Mouse (Mus musculus): ENCODE measurements around the gene Lrrc25. TPM values are rescaled to one million over a fixed set of nuclear protein-coding genes. Genes with fewer than 3 reads are reported as not detected.

Gene Lrrc25
- polyA plus RNA-seq, 1 experiment from 2014 or later, result 104 TPM

DNA sequence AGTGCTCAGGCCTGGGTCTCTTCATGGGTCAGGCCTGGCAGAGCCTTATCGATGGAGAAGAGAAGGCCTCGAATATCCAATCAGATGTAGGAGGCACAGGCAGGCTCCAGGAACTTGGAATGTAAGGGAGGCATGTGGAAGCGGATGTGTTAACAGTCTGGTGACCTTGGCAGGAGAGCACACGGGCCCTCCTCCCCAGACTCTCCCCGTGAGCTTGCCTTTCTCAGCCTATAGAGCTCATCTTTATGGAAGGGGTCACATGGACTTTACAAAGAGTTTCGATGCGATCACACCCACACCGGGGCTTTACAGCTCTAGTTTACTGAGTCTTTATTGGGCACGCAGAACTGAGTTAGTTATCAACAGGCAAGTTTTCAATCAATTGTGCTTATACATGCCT, 22.8 kb downstream of the Lrrc25 start:
- no peak overlapping the region for H3K27ac ChIP-seq
- H3K36me3 ChIP-seq (ENCODE audit: inconsistent target), result no peaks in the 10 kb centered on the region
- no peak overlapping the region for H3K4me3 ChIP-seq (ENCODE audit: inconsistent target)
- WGBS (ENCODE audit: missing documents), result 94% methylated on average over 9 of the region's 9 CpGs
- no peaks in the 10 kb centered on the region for H3K79me2 ChIP-seq (ENCODE audit: inconsistent target)

DNA sequence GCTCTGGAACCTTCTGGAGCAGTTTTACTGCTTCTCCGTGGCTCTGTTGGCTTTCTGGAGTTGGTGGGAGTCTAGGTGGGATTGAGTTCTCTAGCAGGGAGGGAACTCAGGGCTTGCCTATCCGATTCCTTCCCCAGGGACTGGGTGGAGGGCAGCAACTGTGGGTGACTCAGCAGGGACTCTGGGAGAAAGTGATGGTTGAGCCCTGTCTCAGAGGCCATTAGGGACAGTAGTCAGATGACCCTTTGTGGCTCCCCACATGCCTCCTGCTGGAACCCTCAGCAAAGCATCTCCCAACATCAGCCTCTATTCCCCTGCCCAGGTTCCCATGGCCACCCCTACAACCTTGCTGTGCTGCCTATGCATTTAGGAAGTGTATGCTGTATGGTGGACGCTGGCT, 27.1 kb downstream of the Lrrc25 start:
- Histone ChIP-seq H3K79me2 (ENCODE audit: inconsistent target) (no peaks in the 10 kb centered on the region; the same call in 1 of the 2 replicates), H3K27ac (peak overlapping the region; percentile 31; the same call in 1 of the 2 replicates), H3K4me3 (ENCODE audit: inconsistent target) (no peak overlapping the region), H3K36me3 (ENCODE audit: inconsistent target) (no peaks in the 10 kb centered on the region)
- 91% methylated on average over 3 of the region's 3 CpGs for WGBS (ENCODE audit: missing documents)

DNA sequence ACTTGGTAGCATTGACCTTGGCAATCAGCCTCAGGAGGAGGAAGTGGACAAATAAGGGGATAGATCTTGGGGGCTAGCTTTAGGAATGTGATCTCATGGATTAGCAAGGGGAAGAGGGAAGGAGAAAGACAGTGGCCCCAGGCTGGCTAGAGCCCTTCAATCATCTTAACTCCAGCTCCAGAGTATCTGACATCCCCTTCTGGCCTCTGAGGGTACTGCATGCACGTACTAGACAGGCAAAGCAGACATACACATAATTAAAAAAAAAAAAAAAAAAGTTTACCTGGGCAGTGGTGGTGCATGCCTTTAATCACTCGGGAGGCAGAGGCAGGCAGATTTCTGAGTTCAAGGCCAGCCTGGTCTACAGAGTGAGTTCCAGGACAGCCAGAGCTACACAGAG, 28.1 kb downstream of the Lrrc25 start:
- Histone ChIP-seq H3K79me2 (ENCODE audit: inconsistent target) (no peaks in the 10 kb centered on the region; the same call in 1 of the 2 replicates), H3K36me3 (ENCODE audit: inconsistent target) (no peaks in the 10 kb centered on the region), H3K4me3 (ENCODE audit: inconsistent target) (no peak overlapping the region), H3K27ac (peak overlapping the region; percentile 98)
- WGBS (ENCODE audit: missing documents), result 94% methylated on average over 2 of the region's 2 CpGs

DNA sequence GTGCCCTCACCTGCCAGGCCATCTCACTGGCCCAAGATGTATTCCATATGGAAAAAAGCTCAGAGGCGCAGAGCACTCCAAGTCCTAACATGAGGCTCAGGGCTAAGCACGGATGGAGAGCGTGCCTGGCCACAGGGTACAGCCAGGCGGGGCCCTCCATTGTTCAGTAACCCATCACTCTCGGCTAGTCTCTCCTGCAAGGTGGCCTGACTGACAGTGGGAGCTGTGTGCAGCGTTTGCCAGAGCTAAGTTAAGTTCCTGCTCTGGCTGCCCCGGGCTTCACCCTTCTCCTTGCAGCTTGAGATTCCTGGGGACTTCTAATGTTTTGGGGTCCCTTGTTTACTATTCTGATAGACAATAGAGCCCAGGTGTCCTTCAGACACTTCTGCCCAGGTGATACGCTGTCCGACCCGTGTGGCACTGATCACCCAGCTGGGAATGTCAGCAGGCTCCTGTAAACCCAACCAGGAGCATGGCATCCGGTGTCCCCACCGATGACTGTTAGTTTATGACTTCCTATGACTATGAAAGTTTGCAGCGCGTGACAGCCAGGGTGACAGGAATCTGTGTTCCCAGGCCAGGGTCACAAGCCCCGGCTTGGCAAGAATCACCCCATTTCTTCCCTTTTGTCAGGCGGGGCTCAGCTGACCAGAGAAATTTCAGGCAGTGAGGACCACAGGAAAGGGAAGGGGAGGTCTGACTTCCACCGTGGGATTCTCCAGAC, 29.7 kb downstream of the Lrrc25 start:
- WGBS (ENCODE audit: missing documents), result 24% methylated on average over 17 of the region's 17 CpGs
- Histone ChIP-seq H3K4me3 (ENCODE audit: inconsistent target) (no peak overlapping the region), H3K36me3 (ENCODE audit: inconsistent target) (no peaks in the 10 kb centered on the region; the same call in 1 of the 2 replicates), H3K79me2 (ENCODE audit: inconsistent target) (peaks cover 4% of the 10 kb centered on the region; the same call in 1 of the 2 replicates), H3K27ac (peak overlapping the region; percentile 98)

DNA sequence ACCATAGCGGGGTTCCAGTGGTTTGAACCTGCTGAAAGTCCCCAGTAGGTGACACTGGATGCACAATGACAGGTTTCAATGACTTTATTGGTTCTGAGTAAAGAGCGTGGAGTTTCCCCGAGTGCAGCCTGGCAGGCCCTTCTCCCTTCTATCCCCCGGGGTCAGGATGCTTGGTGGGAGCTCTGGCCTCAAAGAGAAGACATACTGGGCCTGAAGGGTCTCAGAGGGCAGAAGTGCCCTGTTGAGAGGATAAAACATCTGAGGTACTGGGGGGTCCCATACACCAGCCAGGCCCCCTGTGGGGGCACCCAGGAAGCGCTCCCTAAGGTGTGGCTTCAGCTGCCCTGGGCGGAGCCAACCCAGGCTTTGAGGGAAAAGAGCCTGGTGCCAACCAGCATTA, 30.4 kb downstream of the Lrrc25 start:
- Histone ChIP-seq H3K36me3 (ENCODE audit: inconsistent target) (no peaks in the 10 kb centered on the region; the same call in 1 of the 2 replicates), H3K27ac (peak overlapping the region; percentile 98), H3K4me3 (ENCODE audit: inconsistent target) (no peak overlapping the region), H3K79me2 (ENCODE audit: inconsistent target) (peaks cover 4% of the 10 kb centered on the region; the same call in 1 of the 2 replicates)
- 85% methylated on average over 4 of the region's 6 CpGs for WGBS (ENCODE audit: missing documents)

DNA sequence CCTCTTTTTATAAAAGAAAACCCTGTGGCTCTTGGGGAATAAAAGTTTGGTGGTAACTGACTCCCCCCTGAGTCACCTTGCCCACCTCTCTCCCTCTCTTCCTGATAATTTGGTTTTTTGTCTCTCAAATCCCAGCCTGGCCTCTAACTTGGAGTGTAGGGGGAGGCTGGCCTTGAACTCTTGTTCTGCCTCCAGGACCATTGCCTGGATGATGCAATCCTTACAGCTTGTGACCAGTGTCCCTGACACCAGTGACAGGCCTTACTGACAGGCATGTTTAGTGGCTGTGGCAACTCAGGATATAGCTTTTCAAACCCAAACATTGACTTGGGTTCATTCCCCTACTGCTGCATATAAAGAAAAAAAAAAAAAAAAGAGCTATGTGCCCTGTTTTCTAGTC, 30.8 kb downstream of the Lrrc25 start:
- peaks cover 4% of the 10 kb centered on the region; the same call in 1 of the 2 replicates for H3K79me2 ChIP-seq (ENCODE audit: inconsistent target)
- peaks cover 2% of the 10 kb centered on the region; the same call in 1 of the 2 replicates for H3K36me3 ChIP-seq (ENCODE audit: inconsistent target)
- H3K4me3 ChIP-seq (ENCODE audit: inconsistent target), result no peak overlapping the region
- H3K27ac ChIP-seq, result peak overlapping the region; percentile 98

DNA sequence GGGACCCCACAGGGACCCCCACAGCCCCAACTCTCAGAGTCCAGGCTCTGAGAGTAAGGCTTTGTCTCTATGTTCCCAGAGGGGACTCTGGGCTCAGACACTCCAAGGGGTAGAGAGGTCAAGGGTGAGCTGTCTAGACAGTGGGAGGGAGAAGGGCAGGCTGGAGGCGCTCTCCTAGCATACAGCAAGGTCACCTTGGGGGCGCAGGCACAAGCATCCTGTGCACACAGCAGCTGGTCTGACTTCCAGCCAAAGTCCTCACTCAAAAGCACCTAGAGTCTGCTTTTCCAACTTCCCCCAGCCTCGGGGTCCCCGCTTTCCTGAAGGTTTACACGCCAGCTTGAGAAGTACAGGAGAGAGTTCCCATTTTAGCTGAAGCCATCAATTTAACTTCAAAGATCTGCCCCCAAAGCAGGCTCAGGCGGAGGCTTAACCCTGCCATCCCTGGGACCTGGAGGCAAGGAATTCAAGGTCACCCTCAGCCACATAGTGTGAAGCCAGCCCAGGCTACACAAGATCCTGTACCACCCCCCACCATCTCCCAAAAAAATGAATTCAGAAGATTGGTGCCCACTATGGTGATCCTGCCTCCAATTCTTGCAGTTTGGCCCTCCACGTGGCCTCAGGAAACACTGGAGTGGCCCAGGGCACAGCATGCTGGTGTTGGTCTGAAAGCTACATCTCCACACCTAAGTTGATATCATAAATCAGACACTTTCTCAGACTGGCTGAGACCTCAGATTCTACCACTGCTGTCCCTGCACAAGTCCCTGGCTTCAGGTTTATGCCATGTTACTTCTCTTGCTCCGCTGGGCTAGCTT, 31.6 kb downstream of the Lrrc25 start:
- 84% methylated on average over 8 of the region's 8 CpGs for WGBS (ENCODE audit: missing documents)
- Histone ChIP-seq H3K79me2 (ENCODE audit: inconsistent target) (peaks cover 7% of the 10 kb centered on the region; the same call in 1 of the 2 replicates), H3K36me3 (ENCODE audit: inconsistent target) (peaks cover 9% of the 10 kb centered on the region; the same call in 1 of the 2 replicates), H3K4me3 (ENCODE audit: inconsistent target) (no peak overlapping the region), H3K27ac (peak overlapping the region; percentile 98)

DNA sequence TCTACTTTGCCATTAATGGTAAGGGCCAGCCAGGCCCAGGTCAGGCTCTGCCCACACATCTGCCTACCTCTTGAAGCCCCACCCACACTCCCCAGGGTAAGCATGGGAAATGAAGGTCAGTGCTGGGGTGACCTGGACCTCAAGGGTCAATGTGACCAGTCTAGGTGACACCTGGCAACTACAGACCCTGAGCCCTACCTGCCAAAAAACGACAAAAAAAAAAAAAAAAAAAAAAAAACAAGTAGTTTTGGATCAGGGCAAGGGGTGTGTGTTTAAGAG, 32.1 kb downstream of the Lrrc25 start:
- Histone ChIP-seq H3K36me3 (ENCODE audit: inconsistent target) (peaks cover 10% of the 10 kb centered on the region; the same call in 1 of the 2 replicates), H3K79me2 (ENCODE audit: inconsistent target) (peaks cover 11% of the 10 kb centered on the region; the same call in 1 of the 2 replicates), H3K27ac (peak overlapping the region; percentile 98), H3K4me3 (ENCODE audit: inconsistent target) (no peak overlapping the region)
- WGBS (ENCODE audit: missing documents), result 80% methylated on average over 1 of the region's 1 CpGs

DNA sequence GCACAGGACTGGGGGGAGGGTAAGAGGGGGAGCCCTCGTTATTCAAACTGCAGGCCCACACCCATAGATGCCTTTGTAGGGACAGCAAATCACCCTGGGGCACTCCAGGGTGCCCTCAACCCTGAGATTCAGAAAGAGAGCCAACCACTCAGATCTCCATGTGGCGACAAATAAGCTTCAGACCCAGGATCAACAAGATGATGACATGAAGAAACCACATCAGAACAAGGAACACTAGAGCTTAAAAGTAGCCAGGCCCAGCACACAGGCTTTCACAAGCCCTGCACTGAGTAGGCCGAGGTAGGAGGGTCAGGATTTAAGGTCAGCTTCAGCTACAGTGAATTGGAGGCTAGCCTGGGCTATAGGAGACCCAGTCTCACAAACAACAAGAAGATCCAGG, 33.0 kb downstream of the Lrrc25 start:
- 62% methylated on average over 3 of the region's 3 CpGs for WGBS (ENCODE audit: missing documents)
- H3K4me3 ChIP-seq (ENCODE audit: inconsistent target), result no peak overlapping the region
- H3K36me3 ChIP-seq (ENCODE audit: inconsistent target), result peaks cover 10% of the 10 kb centered on the region; the same call in 1 of the 2 replicates
- peak overlapping the region; percentile 98 for H3K27ac ChIP-seq
- H3K79me2 ChIP-seq (ENCODE audit: inconsistent target), result peaks cover 11% of the 10 kb centered on the region; the same call in 1 of the 2 replicates

DNA sequence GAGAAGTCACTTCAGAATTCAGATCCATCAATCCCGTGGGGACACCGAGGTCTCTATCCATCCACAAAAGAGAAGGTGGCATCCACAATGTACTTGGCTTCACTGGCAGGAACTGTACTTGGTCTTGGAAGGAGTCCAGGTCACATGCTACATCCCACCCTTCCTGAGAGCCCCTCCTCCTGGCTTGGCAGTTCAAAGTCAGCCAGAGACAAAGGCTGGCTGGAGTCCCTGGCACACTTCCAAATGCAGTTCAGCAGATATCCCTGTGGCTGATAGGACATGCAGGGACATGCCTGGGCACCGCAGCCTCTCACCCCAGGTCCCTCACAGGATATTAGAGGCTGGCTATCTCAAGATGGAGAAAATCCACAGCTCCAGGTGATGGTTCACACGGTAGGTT, 33.4 kb downstream of the Lrrc25 start:
- H3K27ac ChIP-seq, result peak overlapping the region; percentile 98
- peaks cover 10% of the 10 kb centered on the region; the same call in 1 of the 2 replicates for H3K36me3 ChIP-seq (ENCODE audit: inconsistent target)
- 37% methylated on average over 4 of the region's 4 CpGs for WGBS (ENCODE audit: missing documents)
- H3K4me3 ChIP-seq (ENCODE audit: inconsistent target), result no peak overlapping the region
- peaks cover 11% of the 10 kb centered on the region; the same call in 1 of the 2 replicates for H3K79me2 ChIP-seq (ENCODE audit: inconsistent target)

DNA sequence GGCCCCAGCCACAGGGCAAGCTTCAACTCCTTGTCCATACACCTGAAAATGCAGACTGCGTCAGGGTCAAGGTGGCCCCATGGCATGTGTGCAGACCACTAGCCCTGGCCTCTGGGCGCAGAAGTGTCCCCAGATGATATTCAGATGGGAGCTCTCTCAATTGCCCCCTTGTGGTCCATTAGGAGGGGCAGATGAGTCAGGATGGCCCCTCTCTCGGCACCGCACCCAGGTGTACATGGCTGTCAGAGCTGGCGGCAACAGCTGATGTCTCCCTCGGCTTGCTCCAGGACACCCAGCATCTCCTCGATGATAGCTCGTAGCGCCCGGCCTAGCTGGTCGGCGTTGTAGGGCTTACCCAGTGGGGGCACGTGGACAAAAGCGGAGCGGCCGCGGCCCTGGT, 34.4 kb downstream of the Lrrc25 start:
- H3K36me3 ChIP-seq (ENCODE audit: inconsistent target), result peaks cover 14% of the 10 kb centered on the region; the same call in 1 of the 2 replicates
- peak overlapping the region; percentile 98 for H3K27ac ChIP-seq
- no peak overlapping the region for H3K4me3 ChIP-seq (ENCODE audit: inconsistent target)
- 95% methylated on average over 15 of the region's 17 CpGs for WGBS (ENCODE audit: missing documents)
- peaks cover 15% of the 10 kb centered on the region; the same call in 1 of the 2 replicates for H3K79me2 ChIP-seq (ENCODE audit: inconsistent target)

DNA sequence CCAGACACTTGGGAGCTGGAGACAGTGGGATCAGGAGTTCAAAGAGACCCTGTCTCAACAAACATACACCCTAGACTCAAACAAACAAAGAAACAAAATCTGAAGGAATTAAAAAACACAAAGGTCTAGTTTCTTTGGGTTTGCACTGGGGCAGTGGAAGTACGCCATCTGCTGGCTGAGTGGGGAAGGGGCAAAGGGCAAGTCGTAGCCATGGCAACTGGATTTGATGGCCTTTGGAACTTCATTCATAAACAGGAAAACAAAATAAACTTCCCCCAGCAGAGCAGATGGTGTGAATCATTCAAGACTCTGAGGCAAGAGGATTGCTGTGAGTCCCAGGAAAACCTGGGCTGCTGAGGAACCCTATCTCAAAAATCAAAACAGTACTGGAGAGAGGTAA, 37.3 kb downstream of the Lrrc25 start:
- Histone ChIP-seq H3K36me3 (ENCODE audit: inconsistent target) (peaks cover 34% of the 10 kb centered on the region; the same call in 1 of the 2 replicates), H3K27ac (peak overlapping the region; percentile 42), H3K79me2 (ENCODE audit: inconsistent target) (peaks cover 41% of the 10 kb centered on the region), H3K4me3 (ENCODE audit: inconsistent target) (no peak overlapping the region)
- 31% methylated on average over 2 of the region's 2 CpGs for WGBS (ENCODE audit: missing documents)

DNA sequence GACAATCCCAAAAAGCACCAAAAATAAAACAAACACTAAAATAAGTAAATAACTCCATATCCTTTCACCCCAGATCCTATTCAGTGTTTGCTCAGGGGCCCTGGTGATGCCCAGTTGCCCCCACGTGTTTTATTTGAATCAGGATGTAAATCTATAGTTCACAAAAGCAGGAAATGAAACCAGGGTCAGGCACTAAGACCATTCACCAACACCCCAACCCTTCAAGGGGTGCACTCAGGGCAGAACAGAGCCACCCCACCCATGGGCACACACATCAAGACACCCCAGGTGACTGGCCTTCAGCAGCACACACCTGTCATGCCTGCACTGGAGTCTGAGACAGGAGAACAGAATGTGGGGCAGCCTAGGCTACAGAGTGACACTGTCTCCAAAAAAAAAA, 38.2 kb downstream of the Lrrc25 start:
- 0% methylated on average over 1 of the region's 1 CpGs for WGBS (ENCODE audit: missing documents)
- peak overlapping the region; percentile 35 for H3K27ac ChIP-seq
- H3K79me2 ChIP-seq (ENCODE audit: inconsistent target), result peaks cover 50% of the 10 kb centered on the region
- peaks cover 34% of the 10 kb centered on the region; the same call in 1 of the 2 replicates for H3K36me3 ChIP-seq (ENCODE audit: inconsistent target)
- no peak overlapping the region for H3K4me3 ChIP-seq (ENCODE audit: inconsistent target)

DNA sequence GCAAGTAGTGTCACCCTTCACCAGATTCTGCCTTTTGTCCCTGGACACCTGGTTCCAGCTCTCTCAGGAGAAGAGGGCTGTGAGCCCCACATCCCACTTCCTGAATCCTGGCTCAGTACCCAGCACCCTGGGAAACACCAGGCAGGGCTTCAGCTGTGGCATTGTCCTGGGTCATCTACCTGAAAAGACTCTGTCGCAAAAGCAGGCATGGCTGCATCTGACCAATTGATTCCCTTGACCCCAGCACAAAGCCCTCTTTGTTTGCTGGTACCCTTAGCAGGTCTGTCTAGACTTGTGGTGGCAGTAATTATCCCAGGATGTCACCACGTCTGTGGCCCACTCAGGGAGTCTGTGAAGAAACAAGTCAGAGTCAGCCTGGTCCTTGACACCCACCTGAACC, 39.5 kb downstream of the Lrrc25 start:
- Histone ChIP-seq H3K27ac (no peak overlapping the region), H3K79me2 (ENCODE audit: inconsistent target) (peaks cover 49% of the 10 kb centered on the region), H3K36me3 (ENCODE audit: inconsistent target) (peaks cover 34% of the 10 kb centered on the region; the same call in 1 of the 2 replicates), H3K4me3 (ENCODE audit: inconsistent target) (no peak overlapping the region)
- WGBS (ENCODE audit: missing documents), result 93% methylated on average over 2 of the region's 2 CpGs

All from macrophage (primary cell).